Mouse (Mus musculus): Measurements from ENCODE around the gene Gm11938. TPM values are rescaled to one million over a fixed set of nuclear protein-coding genes. Genes with fewer than 3 reads are reported as not detected.
A peak's percentile ranks its signal among the peaks of the same experiment; 100 is the strongest.
"Not testable (repeated sequence)": the region's sequence is repeated elsewhere in the genome, so short reads cannot be mapped to it uniquely, and the experiment has no call there.

Gene Gm11938
- not detected in 2 replicates for polyA plus RNA-seq (2015; fragmentation: Nextera tagmentation; extraction: Ambion mirVana)

GRCm38 (mm10) chr11:99603208-99603607 lies at the start of gene Gm11938:
TSS of gene Gm11938 (minus strand) at chr11:99603308.
- not testable (repeated sequence) for H3K9me3 ChIP-seq; H3K4me3 ChIP-seq; H3K27me3 ChIP-seq; ATAC-seq (ENCODE audit: insufficient number of reproducible peaks, low FRiP score, low TSS enrichment, low read depth); H3K36me3 ChIP-seq; H3K4me2 ChIP-seq; H3K4me1 ChIP-seq; H3K9ac ChIP-seq; H3K27ac ChIP-seq
- 28% methylated on average over 1 of the region's 1 CpGs for WGBS

GRCm38 (mm10) chr11:99650136-99650535 lies 47.0 kb upstream of the Gm11938 start, which contains the start of gene Gm11555:
TSS of gene Gm11555 (minus strand) at chr11:99650236.
- Histone ChIP-seq H3K9me3 (no peaks in the 10 kb centered on the region), H3K36me3 (no peaks in the 10 kb centered on the region), H3K4me1 (no peaks in the 10 kb centered on the region), H3K9ac (no peak within 1 kb of the TSS), H3K4me3 (no peak within 1 kb of the TSS), H3K27ac (no peak within 1 kb of the TSS), H3K27me3 (no peaks in the 10 kb centered on the region), H3K4me2 (no peak within 1 kb of the TSS)
- ATAC-seq (ENCODE audit: insufficient number of reproducible peaks, low FRiP score, low TSS enrichment, low read depth) = no peak
- WGBS = 76% methylated on average over 2 of the region's 2 CpGs

GRCm38 (mm10) chr11:99646444-99646843 lies 43.3 kb upstream of the Gm11938 start:
- ATAC-seq (ENCODE audit: insufficient number of reproducible peaks, low FRiP score, low TSS enrichment, low read depth) = no peak
- no peaks in the 10 kb centered on the region for H3K27me3 ChIP-seq
- H3K9me3 ChIP-seq = no peaks in the 10 kb centered on the region
- H3K4me3 ChIP-seq = no peak overlapping the region
- H3K9ac ChIP-seq = no peak overlapping the region
- H3K36me3 ChIP-seq = no peaks in the 10 kb centered on the region
- H3K4me1 ChIP-seq = no peaks in the 10 kb centered on the region
- WGBS = 65% methylated on average over 15 of the region's 15 CpGs
- no peak overlapping the region for H3K27ac ChIP-seq
- H3K4me2 ChIP-seq = no peak overlapping the region

- 61% methylated on average over 3 of the region's 3 CpGs for WGBS
- Histone ChIP-seq H3K9me3 (no peaks in the 10 kb centered on the region), H3K27ac (no peak overlapping the region), H3K4me1 (no peaks in the 10 kb centered on the region), H3K27me3 (no peaks in the 10 kb centered on the region), H3K9ac (no peak overlapping the region), H3K4me3 (no peak overlapping the region), H3K4me2 (no peak overlapping the region), H3K36me3 (no peaks in the 10 kb centered on the region)
- ATAC-seq (ENCODE audit: insufficient number of reproducible peaks, low FRiP score, low TSS enrichment, low read depth) = no peak
Observed at GRCm38 (mm10) chr11:99644351-99644750, 41.2 kb upstream of the Gm11938 start.

GRCm38 (mm10) chr11:99643635-99644139 lies 40.6 kb upstream of the Gm11938 start, which contains the start of gene Krtap4-7:
TSS of gene Krtap4-7 (minus strand) at chr11:99644089.
- H3K36me3 ChIP-seq; ATAC-seq (ENCODE audit: insufficient number of reproducible peaks, low FRiP score, low TSS enrichment, low read depth); H3K27me3 ChIP-seq; H3K4me2 ChIP-seq; H3K4me3 ChIP-seq; H3K4me1 ChIP-seq; H3K9me3 ChIP-seq; H3K9ac ChIP-seq; H3K27ac ChIP-seq: not testable (repeated sequence)
- WGBS = 76% methylated on average over 9 of the region's 9 CpGs

- no peak overlapping the region for H3K9ac ChIP-seq
- H3K36me3 ChIP-seq = no peaks in the 10 kb centered on the region
- no peaks in the 10 kb centered on the region for H3K9me3 ChIP-seq
- WGBS = 15% methylated on average over 1 of the region's 1 CpGs
- H3K4me3 ChIP-seq = no peak overlapping the region
- H3K4me2 ChIP-seq = no peak overlapping the region
- no peak overlapping the region for H3K27ac ChIP-seq
- H3K4me1 ChIP-seq = no peaks in the 10 kb centered on the region
- no peak for ATAC-seq (ENCODE audit: insufficient number of reproducible peaks, low FRiP score, low TSS enrichment, low read depth)
- no peaks in the 10 kb centered on the region for H3K27me3 ChIP-seq
Observed at GRCm38 (mm10) chr11:99640926-99641325, 37.8 kb upstream of the Gm11938 start.

- Histone ChIP-seq H3K27me3 (peaks cover 5% of the 10 kb centered on the region; the same call in 1 of the 2 replicates), H3K9ac (no peak overlapping the region), H3K4me1 (0 out of 2 replicates have a peak, but pooled peaks cover 3% of the 10 kb centered on the region), H3K27ac (no peak overlapping the region), H3K36me3 (no peaks in the 10 kb centered on the region), H3K4me3 (no peak overlapping the region), H3K4me2 (no peak overlapping the region), H3K9me3 (no peaks in the 10 kb centered on the region)
- no peak for ATAC-seq (ENCODE audit: insufficient number of reproducible peaks, low FRiP score, low TSS enrichment, low read depth)
- WGBS = 66% methylated on average over 1 of the region's 1 CpGs
Observed at GRCm38 (mm10) chr11:99637086-99637485, 34.0 kb upstream of the Gm11938 start.

GRCm38 (mm10) chr11:99634653-99635134 lies 31.6 kb upstream of the Gm11938 start, which contains the start of gene Krtap4-2:
TSS of gene Krtap4-2 (minus strand) at chr11:99635084.
- Histone ChIP-seq H3K27me3 (peaks cover 5% of the 10 kb centered on the region; the same call in 1 of the 2 replicates), H3K36me3 (no peaks in the 10 kb centered on the region), H3K4me1 (0 out of 2 replicates have a peak, but pooled peaks cover 3% of the 10 kb centered on the region), H3K4me2 (no peak within 1 kb of the TSS), H3K9me3 (no peaks in the 10 kb centered on the region), H3K9ac (no peak within 1 kb of the TSS), H3K4me3 (no peak within 1 kb of the TSS), H3K27ac (peak within 1 kb of the TSS; percentile 22; the same call in 1 of the 2 replicates)
- WGBS = 30% methylated on average over 8 of the region's 8 CpGs
- no peak for ATAC-seq (ENCODE audit: insufficient number of reproducible peaks, low FRiP score, low TSS enrichment, low read depth)

- peaks cover 5% of the 10 kb centered on the region; the same call in 1 of the 2 replicates for H3K27me3 ChIP-seq
- ATAC-seq (ENCODE audit: insufficient number of reproducible peaks, low FRiP score, low TSS enrichment, low read depth) = no peak
- no peak overlapping the region for H3K9ac ChIP-seq
- H3K4me3 ChIP-seq = no peak overlapping the region
- H3K36me3 ChIP-seq = no peaks in the 10 kb centered on the region
- H3K27ac ChIP-seq = no peak overlapping the region
- H3K4me1 ChIP-seq = 0 out of 2 replicates have a peak, but pooled peaks cover 3% of the 10 kb centered on the region
- H3K4me2 ChIP-seq = no peak overlapping the region
- 66% methylated on average over 2 of the region's 2 CpGs for whole genome bisulfite sequencing
- no peaks in the 10 kb centered on the region for H3K9me3 ChIP-seq
Observed at GRCm38 (mm10) chr11:99633293-99633692, 30.2 kb upstream of the Gm11938 start.

- Histone ChIP-seq H3K4me3 (no peak overlapping the region), H3K4me2 (no peak overlapping the region), H3K4me1 (0 out of 2 replicates have a peak, but pooled peaks cover 3% of the 10 kb centered on the region), H3K27ac (no peak overlapping the region), H3K9me3 (no peaks in the 10 kb centered on the region), H3K36me3 (no peaks in the 10 kb centered on the region), H3K27me3 (peaks cover 5% of the 10 kb centered on the region; the same call in 1 of the 2 replicates), H3K9ac (no peak overlapping the region)
- ATAC-seq (ENCODE audit: insufficient number of reproducible peaks, low FRiP score, low TSS enrichment, low read depth) = no peak
- 57% methylated on average over 3 of the region's 3 CpGs for WGBS
Observed at GRCm38 (mm10) chr11:99630890-99631289, 27.8 kb upstream of the Gm11938 start.

GRCm38 (mm10) chr11:99628138-99628537 lies 25.0 kb upstream of the Gm11938 start, which contains the start of gene Krtap4-1:
TSS of gene Krtap4-1 (minus strand) at chr11:99628238.
- 78% methylated on average over 4 of the region's 4 CpGs for WGBS
- Histone ChIP-seq H3K9me3 (no peaks in the 10 kb centered on the region), H3K4me2 (no peak within 1 kb of the TSS), H3K4me1 (no peaks in the 10 kb centered on the region), H3K27me3 (no peaks in the 10 kb centered on the region), H3K4me3 (no peak within 1 kb of the TSS), H3K9ac (no peak within 1 kb of the TSS), H3K27ac (no peak within 1 kb of the TSS), H3K36me3 (no peaks in the 10 kb centered on the region)
- ATAC-seq (ENCODE audit: insufficient number of reproducible peaks, low FRiP score, low TSS enrichment, low read depth) = no peak

GRCm38 (mm10) chr11:99620335-99620734 lies 17.2 kb upstream of the Gm11938 start, which contains the start of gene Gm11562:
TSS of gene Gm11562 (minus strand) at chr11:99620435.
- WGBS = 61% methylated on average over 2 of the region's 2 CpGs
- no peaks in the 10 kb centered on the region for H3K27me3 ChIP-seq
- no peak; the same call in 1 of the 2 replicates for ATAC-seq (ENCODE audit: insufficient number of reproducible peaks, low FRiP score, low TSS enrichment, low read depth)
- H3K9ac ChIP-seq = no peak within 1 kb of the TSS
- H3K36me3 ChIP-seq = no peaks in the 10 kb centered on the region
- no peak within 1 kb of the TSS for H3K4me2 ChIP-seq
- no peaks in the 10 kb centered on the region for H3K4me1 ChIP-seq
- no peak within 1 kb of the TSS for H3K27ac ChIP-seq
- H3K9me3 ChIP-seq = no peaks in the 10 kb centered on the region
- no peak within 1 kb of the TSS for H3K4me3 ChIP-seq
